Comparison of ENCODE assay signal across 46 mouse cellular contexts in genomic region chr1:86452713-86453112, GRCm38 (mm10). TPM values are rescaled to one million over a fixed set of nuclear protein-coding genes. Genes with fewer than 3 reads are reported as not detected.
"Had no signal": no experiment of that assay in that cellular context is flagged by ENCODE, and none has a peak within 500 bp of the region (broad histone marks: within the 10 kb centered on the region; RNA-seq: fewer than 3 reads in every experiment).

No protein-coding gene starts in this region.

- H3K9ac ChIP-seq: limb, embryonic 12.5 days; limb, embryonic 13.5 days; limb, embryonic 15.5 days; liver, embryonic 12.5 days; liver, embryonic 13.5 days; liver, embryonic 14.5 days; liver, embryonic 15.5 days; liver, postnatal 0 days; lung, embryonic 14.5 days; lung, embryonic 15.5 days; midbrain, embryonic 12.5 days; midbrain, embryonic 13.5 days; midbrain, embryonic 15.5 days had no signal

- ATAC-seq: liver, embryonic 12.5 days; liver, postnatal 0 days; lung, postnatal 0 days; midbrain, embryonic 13.5 days; midbrain, embryonic 15.5 days; midbrain, embryonic 16.5 days had no signal

- H3K4me2 ChIP-seq: limb, embryonic 12.5 days; limb, embryonic 13.5 days; limb, embryonic 15.5 days; liver, embryonic 11.5 days; liver, embryonic 12.5 days; liver, embryonic 13.5 days; liver, embryonic 15.5 days; lung, embryonic 14.5 days; lung, embryonic 15.5 days; midbrain, embryonic 11.5 days; midbrain, embryonic 12.5 days; midbrain, embryonic 13.5 days; midbrain, embryonic 15.5 days had no signal

- H3K4me1 ChIP-seq: midbrain, embryonic 15.5 days had no signal

- DNase-seq: left cerebral cortex, postnatal 4 days; liver; liver, embryonic 13.5 days; liver, postnatal 0 days; lung, adult 18-20 months; lung, adult 2 months; lung, embryonic 14.5 days; lung, postnatal 10 days; lung, postnatal 14 days; lung, postnatal 36 days; lung, postnatal 4 days; midbrain, embryonic 14.5 days had no signal

- H3K36me3 ChIP-seq: limb, embryonic 10.5 days; limb, embryonic 12.5 days; limb, embryonic 13.5 days; limb, embryonic 15.5 days; liver, embryonic 12.5 days; liver, embryonic 13.5 days; liver, embryonic 15.5 days; lung, embryonic 15.5 days; midbrain, embryonic 10.5 days; midbrain, embryonic 12.5 days; midbrain, embryonic 13.5 days; midbrain, embryonic 15.5 days had no signal

- H3K4me3 ChIP-seq: limb, embryonic 10.5 days; limb, embryonic 12.5 days; limb, embryonic 13.5 days; limb, embryonic 15.5 days; liver, embryonic 12.5 days; liver, embryonic 13.5 days; liver, embryonic 15.5 days; lung, embryonic 15.5 days; megakaryocyte, embryonic 14.5 days; midbrain, embryonic 10.5 days; midbrain, embryonic 12.5 days; midbrain, embryonic 13.5 days; midbrain, embryonic 15.5 days; myocyte had no signal

- H3K9me3 ChIP-seq: limb, embryonic 10.5 days; limb, embryonic 12.5 days; limb, embryonic 13.5 days; limb, embryonic 15.5 days; liver, embryonic 12.5 days; liver, embryonic 13.5 days; liver, embryonic 15.5 days; lung, embryonic 15.5 days; midbrain, embryonic 10.5 days; midbrain, embryonic 12.5 days; midbrain, embryonic 13.5 days; midbrain, embryonic 15.5 days had no signal

- H3K27ac ChIP-seq: limb, embryonic 10.5 days; limb, embryonic 12.5 days; limb, embryonic 13.5 days; limb, embryonic 15.5 days; liver, embryonic 12.5 days; liver, embryonic 13.5 days; liver, embryonic 14.5 days; liver, embryonic 15.5 days; lung, embryonic 15.5 days; macrophage; midbrain, embryonic 10.5 days; midbrain, embryonic 12.5 days; midbrain, embryonic 13.5 days; midbrain, embryonic 15.5 days had no signal

- H3K27me3 ChIP-seq: limb, embryonic 12.5 days; limb, embryonic 13.5 days; limb, embryonic 15.5 days; liver, embryonic 12.5 days; liver, embryonic 13.5 days; liver, embryonic 15.5 days; lung, embryonic 15.5 days; megakaryocyte, embryonic 14.5 days; midbrain, embryonic 12.5 days; midbrain, embryonic 13.5 days; midbrain, embryonic 15.5 days had no signal

RNA-seq across cellular contexts. Expression of gene Tex44, which starts 26.6 kb away (rescaled TPM):
- total RNA-seq: left cerebral cortex, postnatal 10 days; left cerebral cortex, postnatal 14 days; left cerebral cortex, postnatal 25 days; left cerebral cortex, postnatal 36 days; left cerebral cortex, postnatal 4 days; liver, adult 2 months; megakaryocyte progenitor cell, adult 5-6 weeks; megakaryocyte, adult 5-6 weeks; megakaryocyte-erythroid progenitor cell, adult 5-6 weeks; midbrain, postnatal 0 days; monocyte, adult 5-6 weeks had no signal
- polyA plus RNA-seq: limb, embryonic 10.5 days; limb, embryonic 11.5 days; limb, embryonic 12.5 days; limb, embryonic 13.5 days; limb, embryonic 14.5 days; limb, embryonic 15.5 days; liver, adult 2 months; liver, embryonic 11.5 days; liver, embryonic 12.5 days; liver, embryonic 13.5 days; liver, embryonic 14.5 days; liver, embryonic 15.5 days; liver, embryonic 16.5 days; liver, postnatal 0 days; lung, embryonic 14.5 days; lung, embryonic 15.5 days; lung, embryonic 16.5 days; lung, postnatal 0 days; macrophage; midbrain, embryonic 11.5 days; midbrain, embryonic 12.5 days; midbrain, embryonic 13.5 days; midbrain, embryonic 14.5 days; midbrain, embryonic 15.5 days; midbrain, embryonic 16.5 days; midbrain, postnatal 0 days; myocyte; neural tube, embryonic 11.5 days had no signal

RNA-seq across cellular contexts. Expression of gene Nmur1, which starts 26.7 kb away (rescaled TPM):
- total RNA-seq: left cerebral cortex, postnatal 25 days; left cerebral cortex, postnatal 36 days; liver, adult 2 months; megakaryocyte, adult 5-6 weeks; megakaryocyte-erythroid progenitor cell, adult 5-6 weeks; midbrain, postnatal 0 days; monocyte, adult 5-6 weeks had no signal
- polyA plus RNA-seq: limb, embryonic 12.5 days; limb, embryonic 13.5 days; limb, embryonic 14.5 days; limb, embryonic 15.5 days; liver, adult 2 months; liver, embryonic 11.5 days; liver, embryonic 13.5 days; liver, embryonic 14.5 days; liver, embryonic 15.5 days; liver, embryonic 16.5 days; liver, postnatal 0 days; lung, embryonic 14.5 days; macrophage; midbrain, embryonic 10.5 days; midbrain, embryonic 11.5 days; midbrain, embryonic 12.5 days; midbrain, embryonic 13.5 days; midbrain, embryonic 14.5 days; myocyte; neural tube, embryonic 11.5 days had no signal
